Mouse (Mus musculus) small intestine, adult 2 months (tissue): ENCODE measurements around the gene Gm3435.
"Not testable (repeated sequence)": the region's sequence is repeated elsewhere in the genome, so short reads cannot be mapped to it uniquely, and the experiment has no call there.

ENCODE experiments used
- CTCF ChIP-seq: fragments of 200-500 bp; IDR thresholded peaks from 2 replicates; pipeline ENCODE4 v1.5.1; 2012; ENCODE audit warnings: low read depth, mild to moderate bottlenecking, control low read depth, inconsistent platforms, low read length, moderate library complexity, mixed read lengths; ENCODE audit not compliant: insufficient replicate concordance, insufficient read length; ENCODE audit errors: extremely low read depth
- POLR2A ChIP-seq: fragments of 200-500 bp; IDR thresholded peaks from 2 replicates; pipeline ENCODE4 v1.6.1; 2012; ENCODE audit warnings: low read depth, mild to moderate bottlenecking, control low read depth, inconsistent platforms, low read length, moderate library complexity

DNA sequence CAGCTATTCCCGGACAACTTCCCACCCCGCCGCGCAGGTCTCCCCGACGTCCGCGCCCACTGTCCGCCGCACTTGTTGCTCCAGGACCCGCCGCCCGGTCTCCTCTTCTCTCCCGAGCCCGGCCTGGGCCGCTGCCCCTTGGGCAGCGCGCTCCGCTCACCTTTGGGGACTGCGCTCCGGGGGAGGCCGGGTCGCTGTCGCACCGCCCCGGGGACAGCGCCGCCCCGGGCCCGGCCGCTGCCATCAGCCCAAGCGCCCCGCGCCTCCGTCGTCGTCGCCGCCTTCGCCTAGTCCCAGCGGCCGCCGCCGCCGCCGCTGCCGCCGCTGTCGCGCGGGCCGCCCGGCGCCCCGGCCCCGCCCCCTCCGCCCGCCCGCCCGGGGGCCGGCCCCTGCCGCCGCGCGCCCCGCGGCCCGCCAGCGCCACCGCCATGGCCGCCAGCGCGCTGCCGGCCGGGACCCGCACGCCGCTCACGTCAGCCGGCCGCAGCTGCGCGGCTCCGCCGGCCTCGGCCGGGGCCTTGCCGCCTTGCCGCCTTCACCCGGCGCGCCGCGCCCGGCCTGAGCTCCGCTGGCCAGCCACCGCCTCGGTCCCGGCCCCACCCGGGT, 48.9 kb upstream of the Gm3435 start, which contains the start of gene Phf10:
- TF ChIP-seq POLR2A, CTCF: not testable (repeated sequence)
